Mouse (Mus musculus) spleen, adult 18-20 months (tissue): ENCODE data around the gene Exosc5.

Source experiments
- DNase-seq, 2 experiments: peaks; one replicate each; pipeline ENCODE4 v3.0.0; 2022; ENCODE audit warnings: mixed read lengths in 2 of 2

The Exosc5 gene

GRCm38 (mm10) chr7:25680514-25681258 lies 21.7 kb downstream of the Exosc5 start, which contains the start of gene B9d2:
Gene B9d2, plus strand, starts transcription at chr7:25680780.
- peak; percentile 98 to 99 for DNase-seq

GRCm38 (mm10) chr7:25681341-25682231 lies 22.6 kb downstream of the Exosc5 start:
- DNase-seq: peak; percentile 25 to 30

DNA sequence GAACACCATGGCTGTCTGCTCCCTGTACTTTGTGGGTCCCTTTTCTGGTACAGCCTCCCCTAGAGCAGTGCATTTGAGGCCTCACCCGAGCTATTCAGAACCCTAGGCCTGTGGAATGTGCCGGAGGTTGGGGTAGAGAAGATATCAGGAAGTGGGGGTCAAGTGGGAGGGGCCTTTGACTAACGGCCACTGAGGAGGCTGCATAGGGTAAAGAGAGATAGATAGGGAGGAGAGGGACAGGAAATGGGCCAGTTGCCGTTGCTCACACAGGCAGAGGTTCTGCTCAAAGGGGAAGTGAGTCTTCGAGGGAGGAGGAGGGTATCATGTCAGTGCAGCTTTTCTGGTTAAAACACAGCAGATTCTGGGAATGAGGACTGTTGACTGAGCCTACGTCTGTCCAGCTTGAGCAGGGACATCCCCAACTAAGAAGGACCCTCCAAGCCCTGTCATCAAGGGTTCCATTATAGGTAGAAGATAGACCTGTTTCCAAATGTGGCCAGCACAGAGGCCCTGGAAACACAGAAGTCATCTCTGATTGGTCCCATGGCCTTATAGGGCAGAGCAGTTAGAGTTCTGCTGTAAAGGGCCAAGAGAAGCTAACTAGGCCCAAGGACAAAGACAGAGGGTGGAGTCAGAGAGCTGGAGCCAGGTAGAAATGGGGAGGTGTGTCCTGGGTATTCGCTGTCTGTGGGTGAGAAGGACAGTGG lies 24.7 kb downstream of the Exosc5 start:
- peak; percentile 60 to 65 for DNase-seq

GRCm38 (mm10) chr7:25684659-25685058 lies 25.7 kb downstream of the Exosc5 start:
- DNase-seq: no peak

DNA sequence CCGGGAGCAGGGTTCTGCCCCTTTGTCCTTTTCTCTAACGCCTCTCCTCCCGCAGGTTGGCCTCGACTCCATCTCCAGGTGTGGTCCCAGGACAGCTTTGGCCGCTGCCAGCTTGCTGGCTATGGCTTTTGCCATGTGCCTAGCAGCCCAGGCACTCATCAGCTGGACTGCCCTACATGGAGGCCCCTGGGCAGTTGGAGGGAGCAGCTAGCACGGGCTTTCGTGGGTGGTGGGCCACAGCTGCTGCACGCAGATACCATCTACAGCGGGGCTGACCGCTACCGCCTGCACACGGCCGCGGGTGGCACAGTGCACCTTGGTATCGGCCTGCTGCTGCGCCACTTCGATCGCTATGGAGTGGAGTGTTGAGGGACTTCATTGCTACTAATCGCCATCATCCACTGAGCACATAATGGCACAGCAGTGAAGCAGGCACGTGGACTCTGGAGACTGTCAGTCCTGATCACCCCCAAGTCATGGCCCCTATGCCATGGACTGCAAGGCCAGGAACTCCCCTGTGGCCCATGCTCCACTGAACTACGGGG lies 27.0 kb downstream of the Exosc5 start:
- DNase-seq: no peak

- peak; percentile 88 for DNase-seq
Observed at GRCm38 (mm10) chr7:25686680-25687531, 27.9 kb downstream of the Exosc5 start, which contains the start of gene Tgfb1. Gene Tgfb1, plus strand, starts transcription at chr7:25687002.

- DNase-seq: peak; percentile 74 to 86
Observed at GRCm38 (mm10) chr7:25687811-25688401, 28.9 kb downstream of the Exosc5 start.

GRCm38 (mm10) chr7:25688810-25689586 lies 30.0 kb downstream of the Exosc5 start:
- peak; percentile 82 to 83 for DNase-seq

GRCm38 (mm10) chr7:25689603-25690021 lies 30.6 kb downstream of the Exosc5 start:
- no peak for DNase-seq

GRCm38 (mm10) chr7:25690051-25690450 lies 31.1 kb downstream of the Exosc5 start:
- DNase-seq: no peak

GRCm38 (mm10) chr7:25694104-25694503 lies 35.1 kb downstream of the Exosc5 start:
- no peak for DNase-seq

- DNase-seq: no peak
Observed at GRCm38 (mm10) chr7:25699851-25700250, 40.9 kb downstream of the Exosc5 start.

- peak in 1 of 2 experiments; percentile 38 for DNase-seq
Observed at GRCm38 (mm10) chr7:25700732-25701131, 41.8 kb downstream of the Exosc5 start.

GRCm38 (mm10) chr7:25702350-25702749 lies 43.4 kb downstream of the Exosc5 start:
- no peak for DNase-seq

- DNase-seq: peak in 1 of 2 experiments; percentile 6
Observed at GRCm38 (mm10) chr7:25703793-25704494, 45.0 kb downstream of the Exosc5 start.

GRCm38 (mm10) chr7:25704716-25705364 lies 45.9 kb downstream of the Exosc5 start:
- no peak for DNase-seq

DNA sequence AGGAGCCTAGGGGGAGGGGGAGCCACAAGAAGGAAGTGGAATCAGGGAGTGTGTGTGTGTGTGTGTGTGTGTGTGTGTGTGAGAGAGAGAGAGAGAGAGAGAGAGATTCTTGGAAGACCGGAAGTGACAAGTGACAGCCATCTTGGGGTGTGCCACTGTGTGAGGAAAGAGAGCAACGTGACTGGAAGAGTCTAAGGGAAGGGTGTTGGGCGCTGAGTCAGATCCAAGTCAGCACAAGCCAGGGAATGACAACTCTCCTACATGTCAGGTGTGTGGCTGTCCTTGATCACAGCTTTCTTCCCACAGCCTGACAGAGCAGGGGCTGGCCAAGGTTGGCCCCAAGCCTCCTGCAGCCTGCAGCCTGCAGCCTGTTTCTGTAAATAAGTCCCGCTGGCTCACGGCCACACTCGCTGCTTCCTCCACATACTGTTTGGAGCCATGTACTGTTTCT lies 46.9 kb downstream of the Exosc5 start:
- no peak for DNase-seq

DNA sequence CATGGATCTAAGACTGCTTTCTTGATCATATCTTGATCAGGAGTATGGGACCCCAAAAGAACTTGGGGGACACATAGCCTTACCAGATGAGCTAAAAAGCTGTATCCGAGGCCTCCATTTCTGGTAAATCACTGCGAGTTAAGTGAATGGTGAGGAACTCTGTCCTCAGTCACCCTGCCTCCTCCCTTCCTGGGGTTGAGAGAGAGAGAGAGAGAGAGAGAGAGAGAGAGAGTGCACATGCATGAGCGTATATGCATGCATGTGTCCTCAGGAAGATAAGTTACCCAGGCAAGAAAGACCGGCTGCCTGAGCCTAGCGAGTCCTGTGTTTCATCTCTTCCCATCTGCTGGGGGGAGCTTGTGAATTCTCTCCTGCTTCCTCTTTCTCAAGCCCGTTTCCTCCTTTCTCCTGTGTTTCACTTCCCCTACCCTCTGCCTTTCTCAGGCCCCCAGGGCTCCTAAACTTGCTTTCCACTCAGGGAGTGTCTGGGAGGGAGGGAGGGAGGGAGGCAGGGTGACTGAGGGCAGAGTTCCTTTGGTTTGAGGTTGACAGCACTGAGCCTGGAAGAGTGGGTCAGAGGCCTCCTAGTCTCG lies 47.7 kb downstream of the Exosc5 start:
- DNase-seq: no peak
